Mouse (Mus musculus) T-cell, adult 2 months (primary cell): ENCODE measurements around the gene Dyrk1a.

ENCODE experiments used
- DNase-seq: peaks from one replicate; pipeline ENCODE4 v3.0.0; 2022; ENCODE audit warnings: low spot score

Dyrk1a gene

GRCm38 (mm10) chr16:94590977-94591376 lies 21.2 kb downstream of the Dyrk1a start:
- DNase-seq: no peak

- no peak for DNase-seq
Observed at GRCm38 (mm10) chr16:94591536-94591935, 21.7 kb downstream of the Dyrk1a start.

GRCm38 (mm10) chr16:94596633-94597032 lies 26.8 kb downstream of the Dyrk1a start:
- DNase-seq: no peak

- no peak for DNase-seq
Observed at GRCm38 (mm10) chr16:94597640-94598039, 27.8 kb downstream of the Dyrk1a start.

- no peak for DNase-seq
Observed at GRCm38 (mm10) chr16:94599977-94600724, 30.3 kb downstream of the Dyrk1a start.

- no peak for DNase-seq
Observed at GRCm38 (mm10) chr16:94601089-94601488, 31.3 kb downstream of the Dyrk1a start.

GRCm38 (mm10) chr16:94601540-94601953 lies 31.7 kb downstream of the Dyrk1a start:
- peak; percentile 70 for DNase-seq

GRCm38 (mm10) chr16:94602188-94602587 lies 32.4 kb downstream of the Dyrk1a start:
- no peak for DNase-seq

- DNase-seq: no peak
Observed at GRCm38 (mm10) chr16:94602730-94603129, 32.9 kb downstream of the Dyrk1a start.

- DNase-seq: no peak
Observed at GRCm38 (mm10) chr16:94606169-94606568, 36.4 kb downstream of the Dyrk1a start.

- DNase-seq: no peak
Observed at GRCm38 (mm10) chr16:94607468-94607867, 37.7 kb downstream of the Dyrk1a start.

- no peak for DNase-seq
Observed at GRCm38 (mm10) chr16:94608706-94609594, 39.1 kb downstream of the Dyrk1a start.

GRCm38 (mm10) chr16:94612573-94612972 lies 42.8 kb downstream of the Dyrk1a start:
- DNase-seq: no peak

GRCm38 (mm10) chr16:94617255-94617654 lies 47.4 kb downstream of the Dyrk1a start:
- no peak for DNase-seq

GRCm38 (mm10) chr16:94618543-94618942 lies 48.7 kb downstream of the Dyrk1a start:
- DNase-seq: peak; percentile 54

- DNase-seq: no peak
Observed at GRCm38 (mm10) chr16:94619301-94619700, 49.5 kb downstream of the Dyrk1a start.

GRCm38 (mm10) chr16:94624871-94625270 lies 55.1 kb downstream of the Dyrk1a start:
- DNase-seq: no peak

GRCm38 (mm10) chr16:94625639-94626038 lies 55.8 kb downstream of the Dyrk1a start:
- no peak for DNase-seq

GRCm38 (mm10) chr16:94627736-94628135 lies 57.9 kb downstream of the Dyrk1a start:
- DNase-seq: no peak

GRCm38 (mm10) chr16:94628976-94629729 lies 59.3 kb downstream of the Dyrk1a start:
- DNase-seq: no peak

- peak; percentile 40 for DNase-seq
Observed at GRCm38 (mm10) chr16:94631984-94632383, 62.2 kb downstream of the Dyrk1a start.

- DNase-seq: no peak
Observed at GRCm38 (mm10) chr16:94632424-94632963, 62.7 kb downstream of the Dyrk1a start.
